Mouse (Mus musculus): ENCODE results near the gene Kif3c. TPM values are rescaled to one million over a fixed set of nuclear protein-coding genes. Genes with fewer than 3 reads are reported as not detected.
A peak's percentile ranks its signal among the peaks of the same experiment; 100 is the strongest.

Kif3c gene
- polyA plus RNA-seq, 1 experiment from 2014 or later: 6.2 TPM

DNA sequence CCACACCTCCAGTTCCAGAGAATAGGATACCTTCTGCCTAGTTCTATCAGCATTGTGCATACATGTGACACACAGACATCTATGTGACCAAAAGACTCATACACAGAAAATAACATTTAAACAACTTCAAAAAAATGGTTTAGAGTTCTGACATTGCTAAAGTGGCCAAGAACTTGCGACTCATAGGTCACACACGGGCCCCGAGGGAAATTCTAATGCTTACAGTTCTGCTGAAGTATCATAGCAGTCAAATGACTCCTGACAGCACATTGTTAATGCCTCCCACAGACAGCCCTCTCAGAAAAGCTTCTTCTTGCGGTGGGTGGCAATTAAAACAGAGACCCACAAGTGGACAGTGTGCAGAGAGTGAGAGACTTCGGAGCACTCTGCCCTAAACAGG lies 19.9 kb upstream of the Kif3c start:
- WGBS: 87% methylated on average over 5 of the region's 5 CpGs
- no peaks in the 10 kb centered on the region for H3K9me3 ChIP-seq (ENCODE audit: control insufficient read depth, low read length)
- no peak overlapping the region for H3K27ac ChIP-seq (ENCODE audit: low read length)
- no peaks in the 10 kb centered on the region for H3K27me3 ChIP-seq (replicated peaks; ENCODE audit: control insufficient read depth, insufficient read depth, low read length)
- H3K4me1 ChIP-seq (ENCODE audit: control insufficient read depth, insufficient read depth, low read length): no peaks in the 10 kb centered on the region
- H3K9ac ChIP-seq (ENCODE audit: low read depth, low read length): no peak overlapping the region
- no peak overlapping the region for H3K4me3 ChIP-seq (ENCODE audit: low read length)
- no peak overlapping the region for H3K4me2 ChIP-seq (ENCODE audit: low read depth, low read length)
- H3K36me3 ChIP-seq (ENCODE audit: control insufficient read depth, insufficient read depth, low read length): no peaks in the 10 kb centered on the region
- no peak for ATAC-seq

DNA sequence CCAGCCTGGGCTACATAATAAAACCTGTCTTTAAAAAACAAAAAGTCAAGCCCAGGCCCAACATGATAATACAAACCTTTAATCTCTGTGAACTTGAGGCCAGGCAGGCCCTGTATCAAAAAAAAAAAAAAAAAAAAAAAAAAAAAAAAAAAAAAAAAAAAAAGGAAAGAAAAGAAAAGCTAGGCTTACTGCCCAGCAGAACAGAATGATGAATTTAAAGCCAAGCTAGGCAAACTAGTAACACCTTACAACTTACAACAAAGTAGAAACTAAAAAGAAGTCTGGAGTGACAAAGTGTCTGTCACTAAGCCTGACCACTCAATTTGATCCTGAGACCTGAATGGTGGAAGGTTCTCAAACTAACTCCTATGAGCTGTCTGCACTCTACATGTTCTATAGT lies 17.2 kb upstream of the Kif3c start:
- no peak overlapping the region for H3K4me3 ChIP-seq (ENCODE audit: low read length)
- no peak overlapping the region for H3K4me2 ChIP-seq (ENCODE audit: low read depth, low read length)
- ATAC-seq: no peak

DNA sequence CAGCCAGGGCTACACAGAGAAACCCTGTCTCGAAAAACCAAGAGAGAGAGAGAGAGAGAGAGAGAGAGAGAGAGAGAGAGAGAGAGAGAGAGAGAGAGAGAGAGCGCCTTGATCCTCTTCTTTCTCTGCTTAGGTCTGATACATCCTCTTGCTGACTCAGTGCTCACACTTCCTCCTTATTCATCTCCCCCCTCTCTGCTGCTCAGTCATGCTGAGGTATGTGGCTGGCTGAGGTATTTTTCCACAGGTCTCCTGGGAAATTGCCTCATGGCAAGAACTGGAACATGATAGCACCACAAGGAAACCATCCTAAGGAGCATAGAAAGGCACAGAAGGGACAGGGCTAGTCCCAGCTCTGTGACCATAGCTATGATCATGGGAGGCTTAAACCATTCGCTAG lies 15.5 kb upstream of the Kif3c start:
- no peaks in the 10 kb centered on the region for H3K4me1 ChIP-seq (ENCODE audit: control insufficient read depth, insufficient read depth, low read length)
- no peaks in the 10 kb centered on the region for H3K27me3 ChIP-seq (replicated peaks; ENCODE audit: control insufficient read depth, insufficient read depth, low read length)
- H3K9ac ChIP-seq (ENCODE audit: low read depth, low read length): no peak overlapping the region
- H3K9me3 ChIP-seq (ENCODE audit: control insufficient read depth, low read length): no peaks in the 10 kb centered on the region
- no peak for ATAC-seq
- no peak overlapping the region for H3K27ac ChIP-seq (ENCODE audit: low read length)
- no peak overlapping the region for H3K4me2 ChIP-seq (ENCODE audit: low read depth, low read length)
- H3K36me3 ChIP-seq (ENCODE audit: control insufficient read depth, insufficient read depth, low read length): no peaks in the 10 kb centered on the region
- no peak overlapping the region for H3K4me3 ChIP-seq (ENCODE audit: low read length)
- 90% methylated on average over 3 of the region's 3 CpGs for WGBS

More for the DNA sequence above, 17.2 kb upstream of the Kif3c start:
- Histone ChIP-seq H3K27me3 (replicated peaks; ENCODE audit: control insufficient read depth, insufficient read depth, low read length) (no peaks in the 10 kb centered on the region), H3K9me3 (ENCODE audit: control insufficient read depth, low read length) (no peaks in the 10 kb centered on the region), H3K36me3 (ENCODE audit: control insufficient read depth, insufficient read depth, low read length) (no peaks in the 10 kb centered on the region), H3K27ac (ENCODE audit: low read length) (no peak overlapping the region), H3K9ac (ENCODE audit: low read depth, low read length) (no peak overlapping the region), H3K4me1 (ENCODE audit: control insufficient read depth, insufficient read depth, low read length) (no peaks in the 10 kb centered on the region)

DNA sequence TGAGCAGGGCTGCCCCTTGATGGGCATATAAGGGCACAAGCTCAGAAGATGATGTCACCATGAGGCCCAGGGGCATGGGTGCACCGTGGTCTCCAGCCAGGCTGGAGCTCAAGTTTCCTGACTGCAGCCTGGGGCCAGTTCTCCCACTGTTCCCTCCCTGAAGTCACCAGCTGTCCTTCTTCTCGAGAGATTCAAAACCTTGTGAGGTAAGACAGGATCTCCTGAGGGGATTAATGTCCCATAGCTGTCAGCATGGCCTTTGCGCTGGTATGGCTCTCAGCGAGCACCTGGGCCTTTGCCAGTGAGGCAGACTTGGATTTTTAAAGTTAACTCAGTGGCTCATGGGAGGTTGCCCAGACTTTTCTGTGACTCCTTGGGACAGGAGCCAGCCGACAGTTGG lies 14.8 kb upstream of the Kif3c start:
- Histone ChIP-seq H3K27me3 (replicated peaks; ENCODE audit: control insufficient read depth, insufficient read depth, low read length) (no peaks in the 10 kb centered on the region), H3K27ac (ENCODE audit: low read length) (no peak overlapping the region), H3K4me3 (ENCODE audit: low read length) (no peak overlapping the region), H3K36me3 (ENCODE audit: control insufficient read depth, insufficient read depth, low read length) (no peaks in the 10 kb centered on the region), H3K9ac (ENCODE audit: low read depth, low read length) (no peak overlapping the region), H3K4me2 (ENCODE audit: low read depth, low read length) (no peak overlapping the region), H3K9me3 (ENCODE audit: control insufficient read depth, low read length) (no peaks in the 10 kb centered on the region), H3K4me1 (ENCODE audit: control insufficient read depth, insufficient read depth, low read length) (no peaks in the 10 kb centered on the region)
- 73% methylated on average over 5 of the region's 5 CpGs for WGBS
- no peak for ATAC-seq

DNA sequence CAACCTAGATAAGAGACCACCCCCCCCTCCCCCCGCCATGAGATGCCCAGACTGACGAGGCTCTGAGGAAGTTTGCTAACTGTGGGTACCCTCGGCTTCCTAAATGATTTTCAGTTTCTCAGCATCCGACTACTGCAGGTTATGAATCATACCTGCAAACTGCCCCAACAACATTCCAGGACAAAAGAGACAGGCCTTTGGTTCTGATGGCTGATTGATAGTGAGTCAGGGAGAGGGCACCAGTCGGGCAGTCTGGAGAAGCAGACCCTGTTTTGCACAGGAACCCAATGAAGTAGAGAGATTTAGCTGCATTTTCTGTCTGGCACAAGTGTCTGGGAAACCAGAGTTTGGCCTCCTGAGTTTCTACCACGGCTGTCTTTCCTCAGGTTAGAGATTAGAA lies 12.7 kb upstream of the Kif3c start:
- 73% methylated on average over 6 of the region's 6 CpGs for WGBS
- Histone ChIP-seq H3K9me3 (ENCODE audit: control insufficient read depth, low read length) (no peaks in the 10 kb centered on the region), H3K27ac (ENCODE audit: low read length) (no peak overlapping the region), H3K4me2 (ENCODE audit: low read depth, low read length) (no peak overlapping the region), H3K9ac (ENCODE audit: low read depth, low read length) (no peak overlapping the region), H3K4me3 (ENCODE audit: low read length) (no peak overlapping the region), H3K27me3 (replicated peaks; ENCODE audit: control insufficient read depth, insufficient read depth, low read length) (no peaks in the 10 kb centered on the region), H3K4me1 (ENCODE audit: control insufficient read depth, insufficient read depth, low read length) (no peaks in the 10 kb centered on the region), H3K36me3 (ENCODE audit: control insufficient read depth, insufficient read depth, low read length) (no peaks in the 10 kb centered on the region)
- no peak for ATAC-seq

DNA sequence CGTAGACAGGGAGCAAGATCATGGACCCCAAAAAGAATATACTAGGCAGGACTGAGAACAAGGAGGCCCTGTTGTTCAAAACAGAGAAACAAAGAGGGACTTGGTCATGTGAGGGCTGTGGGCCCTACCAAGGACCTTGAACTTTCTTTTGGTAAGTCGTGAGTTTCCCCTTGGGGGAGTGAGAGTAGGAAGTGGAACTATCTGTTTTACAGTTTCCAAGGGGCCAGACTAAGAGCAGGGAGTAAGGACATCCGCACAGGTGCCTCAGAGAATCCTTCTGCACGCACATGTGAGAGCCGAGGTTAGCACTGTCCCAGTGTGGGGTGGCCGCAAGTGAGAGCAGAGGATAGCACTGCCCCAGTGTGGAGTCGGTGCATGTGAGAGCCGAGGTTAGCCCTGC lies 9.9 kb upstream of the Kif3c start:
- WGBS: 82% methylated on average over 8 of the region's 8 CpGs
- no peak overlapping the region for H3K4me3 ChIP-seq (ENCODE audit: low read length)
- H3K4me1 ChIP-seq (ENCODE audit: control insufficient read depth, insufficient read depth, low read length): no peaks in the 10 kb centered on the region
- H3K9ac ChIP-seq (ENCODE audit: low read depth, low read length): no peak overlapping the region
- H3K4me2 ChIP-seq (ENCODE audit: low read depth, low read length): no peak overlapping the region
- no peaks in the 10 kb centered on the region for H3K27me3 ChIP-seq (replicated peaks; ENCODE audit: control insufficient read depth, insufficient read depth, low read length)
- no peaks in the 10 kb centered on the region for H3K36me3 ChIP-seq (ENCODE audit: control insufficient read depth, insufficient read depth, low read length)
- no peak for ATAC-seq
- no peaks in the 10 kb centered on the region for H3K9me3 ChIP-seq (ENCODE audit: control insufficient read depth, low read length)
- H3K27ac ChIP-seq (ENCODE audit: low read length): no peak overlapping the region

DNA sequence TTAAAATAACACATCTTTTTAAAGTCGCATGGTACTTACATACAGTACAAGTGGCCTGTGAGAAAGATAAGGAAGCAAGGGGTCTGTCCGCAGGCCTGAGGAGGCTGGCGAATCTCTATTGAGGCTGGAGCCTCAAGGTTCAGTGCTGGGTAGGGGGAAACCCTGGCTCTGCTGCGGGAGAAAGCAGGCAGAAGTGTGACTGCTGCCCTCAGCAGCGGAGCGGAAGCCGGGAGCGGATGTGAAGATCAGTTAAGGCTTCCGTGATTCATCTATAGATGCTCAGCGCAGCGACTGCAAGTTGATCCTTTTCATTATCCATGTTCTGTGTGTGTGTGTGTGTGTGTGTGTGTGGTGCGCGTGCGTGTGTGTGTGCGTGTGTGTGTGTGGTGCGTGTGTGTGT lies 8.1 kb upstream of the Kif3c start:
- peak overlapping the region; percentile 19; the same call in 1 of the 2 replicates for H3K4me3 ChIP-seq (ENCODE audit: low read length)
- ATAC-seq: no peak
- no peaks in the 10 kb centered on the region for H3K36me3 ChIP-seq (ENCODE audit: control insufficient read depth, insufficient read depth, low read length)
- 55% methylated on average over 15 of the region's 16 CpGs for WGBS
- no peak overlapping the region for H3K27ac ChIP-seq (ENCODE audit: low read length)
- H3K4me1 ChIP-seq (ENCODE audit: control insufficient read depth, insufficient read depth, low read length): no peaks in the 10 kb centered on the region
- no peaks in the 10 kb centered on the region for H3K9me3 ChIP-seq (ENCODE audit: control insufficient read depth, low read length)
- no peak overlapping the region for H3K9ac ChIP-seq (ENCODE audit: low read depth, low read length)
- H3K27me3 ChIP-seq (replicated peaks; ENCODE audit: control insufficient read depth, insufficient read depth, low read length): no peaks in the 10 kb centered on the region
- H3K4me2 ChIP-seq (ENCODE audit: low read depth, low read length): peak overlapping the region; percentile 6; the same call in 1 of the 2 replicates

DNA sequence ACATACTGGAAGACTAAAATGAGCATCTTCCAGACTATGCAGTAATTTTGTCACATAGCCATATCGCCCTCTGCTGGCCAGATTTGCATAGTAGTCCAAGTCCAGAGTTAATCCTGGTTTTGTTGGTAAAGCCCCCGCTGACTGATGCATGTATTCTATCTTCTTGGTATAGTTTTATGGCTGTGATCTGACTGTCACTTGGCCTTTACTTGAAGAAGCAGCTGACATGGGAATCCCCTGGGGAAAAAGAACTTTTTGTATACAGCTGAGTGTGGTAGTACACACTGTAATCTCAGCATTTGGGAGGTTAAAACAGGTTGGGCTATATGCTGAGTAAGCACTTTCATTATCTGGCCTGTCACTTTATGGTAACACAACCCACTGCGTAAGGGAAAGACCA lies 5.6 kb upstream of the Kif3c start:
- Histone ChIP-seq H3K4me3 (ENCODE audit: low read length) (no peak overlapping the region), H3K4me2 (ENCODE audit: low read depth, low read length) (no peak overlapping the region), H3K9ac (ENCODE audit: low read depth, low read length) (no peak overlapping the region), H3K9me3 (ENCODE audit: control insufficient read depth, low read length) (no peaks in the 10 kb centered on the region), H3K4me1 (ENCODE audit: control insufficient read depth, insufficient read depth, low read length) (no peaks in the 10 kb centered on the region), H3K27me3 (replicated peaks; ENCODE audit: control insufficient read depth, insufficient read depth, low read length) (no peaks in the 10 kb centered on the region), H3K27ac (ENCODE audit: low read length) (no peak overlapping the region), H3K36me3 (ENCODE audit: control insufficient read depth, insufficient read depth, low read length) (no peaks in the 10 kb centered on the region)
- peak; percentile 59; the same call in 1 of the 2 replicates for ATAC-seq
- 22% methylated on average over 3 of the region's 3 CpGs for WGBS

DNA sequence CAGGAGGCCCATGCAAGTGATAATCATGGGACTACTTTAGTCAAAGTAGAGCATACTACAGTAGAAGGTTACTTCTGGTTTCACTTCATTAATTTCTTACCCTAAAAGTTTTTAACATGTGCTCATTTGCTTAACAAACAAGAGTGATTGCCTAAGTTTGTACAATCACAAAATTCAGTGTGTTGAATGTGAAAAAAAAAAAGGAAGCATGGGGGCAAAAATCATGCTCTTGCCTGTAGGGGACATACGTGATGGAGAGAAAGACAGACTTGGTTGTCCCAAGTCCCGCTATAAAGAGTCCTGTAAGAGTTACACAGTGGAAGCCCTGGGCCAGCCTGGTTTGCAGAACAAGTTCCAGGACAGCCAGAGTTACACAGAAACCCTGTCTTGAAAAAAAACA lies 4.9 kb upstream of the Kif3c start:
- no peak overlapping the region for H3K4me3 ChIP-seq (ENCODE audit: low read length)
- no peak overlapping the region for H3K9ac ChIP-seq (ENCODE audit: low read depth, low read length)
- H3K36me3 ChIP-seq (ENCODE audit: control insufficient read depth, insufficient read depth, low read length): no peaks in the 10 kb centered on the region
- H3K4me2 ChIP-seq (ENCODE audit: low read depth, low read length): no peak overlapping the region
- no peaks in the 10 kb centered on the region for H3K9me3 ChIP-seq (ENCODE audit: control insufficient read depth, low read length)
- WGBS: 83% methylated on average over 2 of the region's 2 CpGs
- H3K4me1 ChIP-seq (ENCODE audit: control insufficient read depth, insufficient read depth, low read length): no peaks in the 10 kb centered on the region
- H3K27me3 ChIP-seq (replicated peaks; ENCODE audit: control insufficient read depth, insufficient read depth, low read length): no peaks in the 10 kb centered on the region
- ATAC-seq: no peak
- no peak overlapping the region for H3K27ac ChIP-seq (ENCODE audit: low read length)

DNA sequence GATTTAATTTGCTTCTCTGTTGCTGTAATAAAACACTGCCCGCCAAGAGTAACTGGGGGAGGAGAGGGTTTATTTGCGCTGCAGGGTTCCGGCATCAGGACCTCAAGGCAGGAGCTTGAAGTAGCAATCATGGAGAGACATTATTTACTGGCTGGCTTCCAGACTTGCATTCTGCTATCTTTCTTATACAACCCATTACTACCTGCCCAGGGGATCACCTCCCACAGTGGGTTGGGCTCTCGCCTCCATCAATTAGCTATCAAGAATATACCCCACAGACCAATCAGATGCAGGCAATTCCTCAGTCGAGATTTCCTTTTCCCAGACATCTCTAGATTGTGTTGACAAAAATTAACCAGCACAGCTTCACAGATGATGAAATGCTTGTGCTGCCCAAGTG lies 856 bp upstream of the Kif3c start:
- Histone ChIP-seq H3K36me3 (ENCODE audit: control insufficient read depth, insufficient read depth, low read length) (no peaks in the 10 kb centered on the region; the same call in 1 of the 2 replicates), H3K27ac (ENCODE audit: low read length) (no peak overlapping the region), H3K4me1 (ENCODE audit: control insufficient read depth, insufficient read depth, low read length) (peaks cover 13% of the 10 kb centered on the region), H3K9ac (ENCODE audit: low read depth, low read length) (no peak overlapping the region), H3K4me2 (ENCODE audit: low read depth, low read length) (no peak overlapping the region), H3K27me3 (replicated peaks; ENCODE audit: control insufficient read depth, insufficient read depth, low read length) (no peaks in the 10 kb centered on the region), H3K9me3 (ENCODE audit: control insufficient read depth, low read length) (no peaks in the 10 kb centered on the region), H3K4me3 (ENCODE audit: low read length) (no peak overlapping the region)
- 78% methylated on average over 5 of the region's 5 CpGs for WGBS
- no peak for ATAC-seq
